Mouse (Mus musculus): ENCODE measurements at regions not wholly inside any gene's neighbourhood (a gene's known extent, or its start where the extent isn't known, plus 50 kb on each side); places are given as distances from the start of the nearest gene placed in this dataset.

DNA sequence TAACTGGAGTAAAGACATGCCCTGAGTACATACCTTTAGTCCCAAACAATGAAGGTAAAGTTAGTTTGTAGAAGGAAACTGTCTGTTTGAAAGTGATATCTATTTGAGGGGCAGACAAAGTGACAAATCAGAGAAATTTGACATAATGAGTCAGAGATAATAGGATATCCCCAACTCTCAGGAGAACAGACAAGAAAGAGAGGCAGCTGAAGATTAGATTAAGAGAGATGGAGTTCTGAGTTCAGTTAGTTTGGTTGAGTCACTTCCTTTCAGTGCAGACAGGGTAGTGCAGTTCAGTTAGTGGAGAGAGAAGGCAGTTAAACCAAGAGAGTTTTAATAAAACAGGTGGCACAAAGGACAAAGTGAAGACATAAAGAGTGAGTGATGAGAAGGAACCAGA, 477.4 kb upstream of the Diaph2 start:
- no peak for DNase-seq (ENCODE audit: low read depth, low spot score)

DNA sequence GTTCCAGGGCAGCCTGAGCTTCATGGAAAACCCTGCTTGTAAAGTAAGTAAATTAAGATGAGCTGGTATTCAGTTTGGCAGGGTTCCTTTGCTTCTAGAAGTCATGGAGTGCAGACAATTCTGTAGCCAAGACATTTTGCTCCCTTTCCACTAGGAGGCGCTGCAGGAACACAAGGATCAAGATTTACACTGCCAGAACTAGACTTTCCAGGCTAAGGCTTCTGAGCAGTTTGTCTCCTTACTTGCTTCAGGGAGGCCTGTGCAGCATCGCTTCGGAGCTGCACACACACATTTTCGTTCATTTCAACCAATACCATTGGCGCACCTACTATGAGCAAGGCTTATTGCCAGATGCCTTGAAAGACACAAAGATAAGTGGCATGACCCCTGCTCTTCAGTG, 445.6 kb upstream of the Diaph2 start:
- peak; percentile 39 for DNase-seq (ENCODE audit: low read depth, low spot score)

DNA sequence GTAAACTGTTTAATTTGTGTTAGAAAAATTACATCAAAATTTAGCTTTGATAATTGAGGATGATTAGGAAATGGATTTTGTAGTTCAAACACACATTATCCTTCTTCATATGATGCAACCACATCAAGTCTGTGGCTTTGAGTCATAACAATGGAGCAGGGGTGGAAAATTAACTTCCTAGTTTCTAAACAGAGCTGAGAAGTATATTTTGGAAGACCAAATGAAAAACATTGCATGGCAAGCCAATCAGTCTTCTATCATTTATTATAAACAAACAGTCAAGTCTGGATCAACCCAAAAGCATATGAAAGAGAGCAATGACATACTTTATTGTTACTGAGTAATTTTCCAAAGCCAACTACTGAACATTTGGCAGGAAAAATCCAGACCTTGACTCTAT, 440.2 kb upstream of the Diaph2 start:
- DNase-seq (ENCODE audit: low read depth, low spot score), result no peak

DNA sequence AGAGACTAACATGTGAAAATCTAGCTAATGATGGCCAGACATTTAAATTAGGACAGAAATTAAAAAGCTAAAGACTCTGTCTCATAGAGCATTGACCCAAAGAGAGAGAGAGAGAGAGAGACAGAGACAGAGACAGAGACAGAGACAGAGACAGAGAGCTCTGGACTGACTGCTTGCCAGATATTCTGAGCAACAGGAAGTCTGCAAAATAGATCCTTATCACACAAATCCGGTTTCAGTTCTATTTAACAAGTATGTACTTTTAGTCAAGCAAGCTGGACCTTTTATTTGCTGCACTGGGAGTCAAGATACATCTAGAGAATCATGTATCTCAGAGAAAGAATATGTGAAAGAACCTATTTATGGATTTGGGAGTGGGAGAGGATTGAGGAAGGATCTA, 420.1 kb upstream of the Diaph2 start:
- no peak for DNase-seq (ENCODE audit: low read depth, low spot score)

DNA sequence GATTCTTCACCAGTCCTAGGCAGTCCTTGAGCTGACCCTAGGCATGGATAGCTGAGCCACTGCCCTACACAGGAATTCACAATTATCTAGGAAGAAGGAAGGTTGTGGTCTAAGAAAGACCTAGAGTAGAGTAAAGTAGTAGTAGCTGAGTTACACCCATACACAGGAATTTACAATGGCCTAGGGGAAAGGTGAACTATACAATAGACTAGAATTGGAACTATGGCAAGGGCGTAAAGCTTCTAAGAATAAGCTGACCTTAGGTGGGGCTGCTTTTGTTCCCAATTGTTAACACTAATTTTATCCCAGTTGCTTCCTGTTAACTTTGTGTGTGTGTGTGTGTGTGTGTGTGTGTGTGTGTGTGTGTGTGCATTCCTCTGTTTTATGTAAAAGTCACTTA, 416.7 kb upstream of the Diaph2 start:
- no peak for DNase-seq (ENCODE audit: low read depth, low spot score)

Data from retina, postnatal 7 days (tissue).